Mouse (Mus musculus): ENCODE data around the gene Mcrip1. TPM values are rescaled to one million over a fixed set of nuclear protein-coding genes. Genes with fewer than 3 reads are reported as not detected.
"Not testable (repeated sequence)": the region's sequence is repeated elsewhere in the genome, so short reads cannot be mapped to it uniquely, and the experiment has no call there.

The Mcrip1 gene
- total RNA-seq, 2 experiments from 2014 or later: 43.1 to 43.7 TPM

GRCm38 (mm10) chr11:120576365-120576981 is 26.9 kb upstream of the Mcrip1 start:
- intact Hi-C loops (cut with DNase I): no loop called here
- no peak for DNase-seq

DNA sequence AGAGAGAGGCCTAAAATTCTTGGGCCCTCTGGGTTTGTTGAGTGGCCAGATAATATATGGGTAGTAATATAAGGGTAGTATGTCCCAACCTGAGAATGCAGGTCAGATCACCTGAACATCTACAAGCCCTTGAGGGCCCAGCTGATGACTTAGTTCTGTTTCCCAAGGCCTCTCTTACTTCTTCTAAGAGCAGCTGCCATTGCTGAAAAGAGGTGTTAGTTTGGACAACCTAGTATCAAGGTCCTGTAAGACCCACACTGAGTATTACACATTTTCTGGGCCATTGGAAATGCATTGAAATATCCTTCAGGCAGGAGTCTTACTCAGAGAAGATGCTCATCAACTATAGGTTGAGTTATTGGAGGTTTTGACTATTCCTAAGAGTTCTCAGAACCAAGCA is 26.4 kb upstream of the Mcrip1 start:
- DNase-seq: no peak
- intact Hi-C loops (cut with DNase I): no loop called here

DNA sequence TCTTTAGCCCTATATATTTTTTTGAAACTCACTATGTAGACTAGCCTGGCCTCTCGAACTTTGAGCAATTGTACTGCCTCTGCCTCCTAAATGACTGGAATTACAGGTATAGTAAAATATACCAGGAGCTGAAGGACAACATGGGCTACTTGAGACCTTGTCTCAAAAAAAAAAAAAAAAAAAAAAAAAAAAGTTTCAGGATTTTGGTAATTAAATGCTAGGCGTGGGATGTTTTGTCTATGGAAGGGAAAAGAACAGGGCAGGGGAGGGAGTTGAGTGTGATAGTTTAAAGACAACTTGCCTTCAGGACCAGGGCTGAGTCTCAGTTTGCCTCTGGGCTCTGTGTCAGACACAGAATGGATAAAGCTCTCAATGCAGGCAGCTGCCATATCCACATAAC is 25.5 kb upstream of the Mcrip1 start:
- no peak for DNase-seq
- intact Hi-C loops (cut with DNase I): no loop called here

GRCm38 (mm10) chr11:120574278-120574600 is 24.7 kb upstream of the Mcrip1 start:
- no peak for DNase-seq
- intact Hi-C loops (cut with DNase I): no loop called here

DNA sequence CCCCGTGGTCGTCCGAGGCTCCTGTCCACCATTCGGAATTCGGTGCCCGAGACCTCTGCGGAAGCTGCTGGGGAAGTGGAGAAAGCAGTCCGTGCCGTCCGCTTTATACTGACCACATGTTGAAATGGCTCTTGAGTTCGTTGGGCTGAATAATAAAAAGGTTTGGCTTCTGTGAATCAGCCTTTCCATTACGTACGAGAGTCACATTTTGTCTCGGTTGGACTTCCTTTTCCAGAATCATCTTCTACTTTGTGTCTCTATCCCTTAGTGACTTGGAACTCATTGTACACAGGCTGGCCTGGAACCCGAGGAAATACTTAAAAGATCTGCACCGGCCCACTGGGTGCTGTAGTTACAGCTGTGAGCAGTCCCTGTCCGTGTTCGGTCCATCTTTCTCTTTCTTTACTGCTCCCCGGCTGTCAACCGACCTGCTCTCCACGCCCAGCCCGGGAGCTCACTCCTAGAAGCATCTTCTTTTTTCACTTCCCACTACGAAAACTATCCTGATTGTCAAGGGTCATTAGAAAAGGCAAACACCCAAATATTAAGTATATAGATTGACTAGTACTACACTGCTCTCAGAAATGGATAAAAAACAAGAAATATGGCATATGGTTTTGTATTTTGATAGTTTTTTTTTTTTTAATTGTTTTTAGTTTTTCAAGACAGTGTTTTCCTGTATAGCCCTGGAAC is 24.2 kb upstream of the Mcrip1 start:
- intact Hi-C loops (cut with DNase I): loop anchor here (1.0 kb wide), 1 partner anchor 8 kb away; the partner anchor contains the start of gene Arhgdia
- no peak for DNase-seq

DNA sequence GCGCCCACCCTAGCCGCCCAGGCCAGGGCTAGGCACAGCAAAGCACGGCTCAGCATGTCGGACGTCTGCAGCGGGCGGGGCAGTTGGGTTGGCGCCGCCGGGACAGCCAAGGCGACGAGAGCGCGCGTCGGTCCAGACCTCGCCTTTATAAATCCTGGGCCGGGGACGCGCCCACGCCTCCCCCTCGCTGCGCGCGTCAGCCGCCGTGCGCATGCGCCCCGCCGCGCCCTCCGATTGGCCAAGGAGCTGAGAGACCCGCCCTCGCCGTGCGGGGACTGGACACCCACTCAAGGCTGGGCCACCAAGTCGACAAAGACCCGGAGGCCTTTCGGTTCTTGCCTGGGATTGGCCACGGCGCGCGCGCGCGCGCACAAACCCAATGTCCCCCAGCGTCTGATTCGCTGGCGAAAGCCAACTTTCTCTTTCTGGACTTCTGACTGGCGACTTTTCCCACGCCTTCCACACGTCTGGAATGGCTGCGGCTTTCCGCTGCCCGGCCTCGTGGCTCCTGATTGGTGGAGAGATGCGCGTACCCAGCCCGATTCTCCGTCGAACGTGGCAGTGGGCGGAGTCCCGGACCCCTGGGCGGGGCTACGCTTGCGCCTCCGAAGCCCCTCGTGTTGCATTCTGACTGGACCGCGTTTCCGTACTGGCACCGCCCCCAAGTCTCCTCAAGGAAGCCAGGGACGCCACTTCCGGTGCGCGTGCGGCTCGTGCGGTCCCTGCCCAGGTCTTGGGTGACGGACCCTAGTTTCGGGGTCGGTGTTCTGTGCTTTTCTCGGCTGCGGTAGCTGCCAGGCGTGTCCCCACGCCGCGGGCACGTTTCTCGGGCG is 23.4 kb upstream of the Mcrip1 start, which contains the start of gene P4hb:
TSS of gene P4hb (minus strand) at position 502 of the 833 bp plus-strand sequence.
- intact Hi-C loops (cut with DNase I): loop anchor here (1.0 kb wide), 1 partner anchor 8 kb away; the partner anchor contains the start of gene Arhgdia

GRCm38 (mm10) chr11:120572417-120572751 is 22.9 kb upstream of the Mcrip1 start:
- DNase-seq: no peak
- intact Hi-C loops (cut with DNase I): no loop called here

More for the DNA sequence above, 23.4 kb upstream of the Mcrip1 start, which contains the start of gene P4hb:
- DNase-seq: peak; percentile 99

DNA sequence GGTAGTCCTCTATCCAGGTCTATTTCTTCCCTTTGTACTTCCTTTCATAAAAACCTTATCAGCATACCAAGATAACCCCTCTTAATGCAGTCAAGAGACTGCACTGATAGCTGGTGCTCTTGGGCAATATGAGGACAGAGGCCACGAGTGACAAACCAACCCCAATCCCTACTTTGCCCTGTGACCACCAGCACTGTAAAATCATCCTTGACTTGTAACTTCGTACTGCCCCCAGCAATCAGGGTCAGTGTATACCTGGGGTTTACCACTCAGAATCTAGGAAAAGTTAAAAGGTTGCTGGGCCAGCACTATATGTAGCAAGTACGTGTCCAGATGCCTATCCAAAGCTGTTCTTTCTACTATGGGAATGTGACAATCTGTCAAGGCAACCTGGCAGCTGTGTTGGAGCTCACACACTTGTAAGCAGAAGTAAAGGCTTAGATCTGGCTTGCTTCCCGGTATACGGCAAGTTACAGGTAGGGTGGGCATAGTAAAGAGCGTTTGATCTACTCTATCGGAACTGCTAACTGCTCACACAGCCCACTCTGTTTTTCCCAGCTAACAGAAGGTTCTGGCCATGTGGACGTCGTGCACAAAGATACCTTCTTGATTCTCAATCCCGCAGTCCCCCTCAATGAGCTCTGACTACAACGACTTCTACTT is 22.4 kb upstream of the Mcrip1 start:
- intact Hi-C loops (cut with DNase I): loop anchor here (2.0 kb wide), 2 partner anchors 21 to 57 kb away; partner anchors contain the start of gene Ppp1r27
- DNase-seq: no peak

GRCm38 (mm10) chr11:120571122-120571521 is 21.6 kb upstream of the Mcrip1 start:
- DNase-seq: no peak
- intact Hi-C loops (cut with DNase I): loop anchor here (2.0 kb wide), 2 partner anchors 20 to 56 kb away; partner anchors contain the start of gene Ppp1r27

DNA sequence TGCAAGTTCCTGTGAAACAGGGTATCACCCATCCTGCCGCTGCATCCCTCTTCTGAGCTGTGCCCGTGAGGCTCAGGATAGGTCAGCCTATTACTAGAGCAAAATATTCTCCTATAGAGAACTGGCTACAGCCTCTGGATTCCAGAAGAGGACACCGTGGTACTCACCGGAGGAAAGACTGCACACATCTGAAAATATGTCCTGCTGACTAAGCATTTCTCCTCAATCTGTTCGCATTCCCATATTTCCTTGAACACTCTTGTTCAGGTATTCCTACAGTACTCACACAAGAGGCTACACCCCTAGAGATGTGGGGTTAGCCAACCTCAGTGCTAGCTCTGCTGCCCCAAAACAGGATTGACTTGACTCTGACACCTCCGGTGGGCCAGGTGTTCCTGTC is 18.8 kb upstream of the Mcrip1 start:
- intact Hi-C loops (cut with DNase I): no loop called here
- no peak for DNase-seq

- intact Hi-C loops (cut with DNase I): no loop called here
- DNase-seq: no peak
Observed at GRCm38 (mm10) chr11:120565114-120565513, 15.6 kb upstream of the Mcrip1 start.

- intact Hi-C loops (cut with DNase I): no loop called here
Observed at GRCm38 (mm10) chr11:120562949-120563348, 13.4 kb upstream of the Mcrip1 start.

GRCm38 (mm10) chr11:120560952-120561728 is 11.6 kb upstream of the Mcrip1 start:
- intact Hi-C loops (cut with DNase I): no loop called here
- no peak for DNase-seq

More at GRCm38 (mm10) chr11:120562949-120563348, 13.4 kb upstream of the Mcrip1 start:
- no peak for DNase-seq

DNA sequence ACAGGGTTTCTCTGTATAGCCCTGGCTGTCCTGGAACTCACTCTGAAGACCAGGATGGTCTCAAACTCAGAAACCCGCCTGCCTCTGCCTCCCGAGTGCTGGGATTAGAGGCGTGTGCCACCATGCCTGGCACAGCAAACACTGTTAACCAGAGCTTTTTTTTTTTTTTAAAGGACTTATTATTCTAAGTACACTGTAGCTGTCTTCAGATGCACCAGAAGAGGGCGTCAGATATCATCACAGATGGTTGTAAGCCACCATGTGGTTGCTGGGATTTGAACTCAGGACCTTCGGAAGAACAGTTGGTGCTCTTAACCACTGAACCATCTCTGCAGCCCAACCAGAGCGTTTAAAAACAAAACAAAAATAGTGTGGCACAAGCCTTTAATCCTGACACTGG is 9.3 kb upstream of the Mcrip1 start:
- intact Hi-C loops (cut with DNase I); DNase-seq: not testable (repeated sequence)

- DNase-seq: no peak
- intact Hi-C loops (cut with DNase I): no loop called here
Observed at GRCm38 (mm10) chr11:120555260-120555659, 5.7 kb upstream of the Mcrip1 start.

GRCm38 (mm10) chr11:120554834-120555233 is 5.3 kb upstream of the Mcrip1 start:
- DNase-seq: no peak
- intact Hi-C loops (cut with DNase I): no loop called here

DNA sequence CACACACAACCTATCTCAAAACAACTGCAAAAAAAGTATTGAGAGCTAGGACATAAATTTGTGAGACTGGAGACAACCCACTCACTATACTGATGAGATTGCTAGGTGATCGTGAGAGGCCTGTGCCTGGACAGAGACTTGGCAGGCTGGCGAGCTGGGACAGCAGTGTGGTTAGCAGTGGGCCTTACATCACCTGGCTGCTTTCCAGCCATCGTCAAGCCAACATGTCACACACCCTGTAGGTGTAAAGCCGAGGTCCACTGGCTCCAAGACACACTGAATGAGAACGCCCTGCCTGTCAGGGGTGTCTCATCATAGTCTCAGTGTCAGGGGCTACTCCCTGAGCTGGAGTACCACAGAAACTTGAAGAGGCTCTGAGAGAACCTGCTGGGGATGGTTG is 3.2 kb upstream of the Mcrip1 start:
- intact Hi-C loops (cut with DNase I): no loop called here
- no peak for DNase-seq

DNA sequence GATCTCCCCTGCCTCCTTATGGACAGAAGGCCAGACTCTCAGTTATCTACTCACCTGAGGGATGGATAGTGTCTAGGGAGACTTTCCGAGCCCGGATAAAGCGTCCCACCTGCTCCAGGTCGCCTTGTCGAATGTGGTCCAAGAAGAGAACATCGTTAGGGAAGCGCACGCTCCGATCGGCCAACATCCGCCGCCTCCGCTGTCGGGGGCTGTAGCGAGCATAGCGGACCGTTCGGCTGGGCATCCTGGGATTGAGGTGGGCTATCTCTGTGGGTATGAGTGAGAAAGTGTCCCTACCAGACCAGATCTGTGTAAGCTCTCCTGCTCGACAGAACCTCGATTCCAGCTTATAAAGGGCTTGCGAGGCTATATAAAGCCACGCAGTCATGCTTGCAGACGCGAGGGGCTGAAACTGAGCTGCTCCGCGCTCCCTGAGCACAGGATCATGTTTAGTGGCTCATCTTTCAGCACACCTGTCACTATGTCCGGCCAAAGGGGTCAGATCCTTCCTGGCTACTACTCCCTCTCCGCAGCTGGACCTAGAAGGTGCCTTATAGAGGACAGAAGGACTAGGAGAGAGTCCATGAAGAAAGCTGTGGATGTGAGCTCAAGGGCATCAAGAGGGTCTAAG is 1.4 kb upstream of the Mcrip1 start, which contains the start of gene Ppp1r27:
TSS of gene Ppp1r27 (minus strand) at position 323 of the 631 bp plus-strand sequence.
- DNase-seq: no peak
- intact Hi-C loops (cut with DNase I): loop anchor here (2.0 kb wide), 2 partner anchors 20 to 60 kb away; partner anchors contain the start of gene Slc25a10

Measured in heart, postnatal 36 days (tissue).